Mouse (Mus musculus) G1E (cell line): ENCODE results near the gene Casq1.

Experiments
- CTCF ChIP-seq: IDR thresholded peaks from 2 replicates; pipeline ENCODE4 v1.5.1; 2012; ENCODE audit warnings: low read depth, low read length, inconsistent platforms, mixed read lengths
- GATA1 ChIP-seq: IDR thresholded peaks from 2 replicates; pipeline ENCODE4 v1.6.1; 2012; ENCODE audit warnings: borderline replicate concordance, low read length, inconsistent platforms, mixed read lengths
- GATA2 ChIP-seq: IDR thresholded peaks from 2 replicates; pipeline ENCODE4 v1.6.1; 2012; ENCODE audit warnings: low read depth, low read length, inconsistent platforms, borderline replicate concordance
- POLR2AphosphoS5 ChIP-seq: IDR thresholded peaks from 2 replicates; pipeline ENCODE4 v1.6.1; 2012; ENCODE audit warnings: low read depth, low read length, inconsistent platforms; ENCODE audit not compliant: insufficient replicate concordance
- TAL1 ChIP-seq: conservative IDR thresholded peaks from 2 replicates; pipeline ENCODE4 v1.6.1; 2012; ENCODE audit warnings: low read depth, low read length, inconsistent platforms, mixed read lengths

DNA sequence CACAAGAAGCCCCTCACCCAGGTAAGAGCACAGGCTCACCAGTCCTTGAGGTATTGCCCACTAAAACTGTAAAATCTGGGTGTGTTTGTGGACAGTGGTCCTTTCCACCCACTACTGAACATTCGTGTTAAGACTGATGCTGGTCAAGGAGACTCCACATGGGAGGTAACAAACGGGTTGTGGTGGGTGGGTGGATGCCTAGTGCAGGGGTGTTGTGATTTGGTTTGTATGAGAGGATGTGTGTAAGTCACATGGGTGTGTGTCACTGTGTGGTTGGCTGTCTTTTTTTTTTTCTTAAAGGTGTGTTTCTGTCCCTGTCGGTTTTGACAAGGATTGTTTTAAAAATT, 14.0 kb downstream of the Casq1 start:
- TF ChIP-seq CTCF (no peak), GATA1 (no peak), TAL1 (no peak), GATA2 (no peak), POLR2AphosphoS5 (no peak)
